ENCODE assay signal across 8 mouse cellular contexts in genomic region chr17:8285056-8285455, GRCm38 (mm10). TPM values are rescaled to one million over a fixed set of nuclear protein-coding genes. Genes with fewer than 3 reads are reported as not detected.
DNase-seq lines count a peak whose midpoint lies in the region; ATAC-seq lines count a peak whose summit lies in the region.

No protein-coding gene starts in this region.

- 38% methylated on average over 8 of the region's 8 CpGs for WGBS in heart, embryonic 15.5 days
- WGBS in hindbrain, embryonic 13.5 days = 35% methylated on average over 8 of the region's 8 CpGs
- 44% methylated on average over 8 of the region's 8 CpGs for WGBS in midbrain, embryonic 12.5 days

- no peak for DNase-seq in heart, adult 8-10 months (ENCODE audit: low spot score)
- DNase-seq in NIH3T3 (ENCODE audit: low read depth) = peak; percentile 51
- DNase-seq in spleen, adult 18-20 months = no peak
- DNase-seq in gastrocnemius, postnatal 10 days = no peak

- peaks cover 15% of the 10 kb centered on the region for H3K4me1 ChIP-seq in heart, embryonic 15.5 days (replicated peaks)
- peaks cover 32% of the 10 kb centered on the region for H3K4me1 ChIP-seq in hindbrain, embryonic 13.5 days (replicated peaks)
- H3K4me1 ChIP-seq in midbrain, embryonic 12.5 days = peaks cover 15% of the 10 kb centered on the region

- H3K4me3 ChIP-seq in heart, embryonic 15.5 days = peak overlapping the region; percentile 96
- peak overlapping the region; percentile 79 for H3K4me3 ChIP-seq in hindbrain, embryonic 13.5 days
- H3K4me3 ChIP-seq in midbrain, embryonic 12.5 days = peak overlapping the region; percentile 70

- peaks cover 5% of the 10 kb centered on the region; the same call in 1 of the 2 replicates for H3K36me3 ChIP-seq in heart, embryonic 15.5 days
- H3K36me3 ChIP-seq in hindbrain, embryonic 13.5 days = peaks cover 12% of the 10 kb centered on the region
- no peaks in the 10 kb centered on the region for H3K36me3 ChIP-seq in midbrain, embryonic 12.5 days

- H3K27me3 ChIP-seq in heart, embryonic 15.5 days = no peaks in the 10 kb centered on the region
- H3K27me3 ChIP-seq in hindbrain, embryonic 13.5 days = no peaks in the 10 kb centered on the region
- H3K27me3 ChIP-seq in midbrain, embryonic 12.5 days = no peaks in the 10 kb centered on the region; the same call in 1 of the 2 replicates

- H3K27ac ChIP-seq in heart, embryonic 15.5 days = no peak overlapping the region
- H3K27ac ChIP-seq in hindbrain, embryonic 13.5 days = no peak overlapping the region
- no peak overlapping the region for H3K27ac ChIP-seq in midbrain, embryonic 12.5 days (replicated peaks)

- no peaks in the 10 kb centered on the region for H3K9me3 ChIP-seq in heart, embryonic 15.5 days (replicated peaks)
- no peaks in the 10 kb centered on the region for H3K9me3 ChIP-seq in hindbrain, embryonic 13.5 days
- H3K9me3 ChIP-seq in midbrain, embryonic 12.5 days = no peaks in the 10 kb centered on the region

- ATAC-seq in heart, embryonic 15.5 days (replicated peaks; ENCODE audit: insufficient number of reproducible peaks, insufficient read depth, low FRiP score, low read depth) = no peak
- ATAC-seq in hindbrain, embryonic 13.5 days (ENCODE audit: low FRiP score) = no peak
- ATAC-seq in midbrain, embryonic 12.5 days (ENCODE audit: low FRiP score, low read depth) = no peak
- no peak for ATAC-seq in CD4-positive, CD25-positive, alpha-beta regulatory T cell, adult 4 months

- peak overlapping the region; percentile 91 for H3K4me2 ChIP-seq in heart, embryonic 15.5 days
- peak overlapping the region; percentile 98 for H3K4me2 ChIP-seq in hindbrain, embryonic 13.5 days
- peak overlapping the region; percentile 100 for H3K4me2 ChIP-seq in midbrain, embryonic 12.5 days (replicated peaks)

- 0 out of 2 replicates have a peak overlapping the region, but pooled peaks have one; percentile 94 for H3K9ac ChIP-seq in heart, embryonic 15.5 days
- peak overlapping the region; percentile 89 for H3K9ac ChIP-seq in hindbrain, embryonic 13.5 days
- H3K9ac ChIP-seq in midbrain, embryonic 12.5 days (replicated peaks) = no peak overlapping the region

RNA-seq across cellular contexts. Expression of gene Mpc1, which starts 2.4 kb away (rescaled TPM):
- 244 and 297 TPM in 2 replicates for polyA plus RNA-seq in heart, embryonic 15.5 days (2015; fragmentation: Nextera tagmentation; extraction: Ambion mirVana)
- total RNA-seq in heart, adult 8-10 months (2022) = 100 to 1,000 TPM; 872 to 928 (median 908) TPM
- polyA plus RNA-seq in hindbrain, embryonic 13.5 days (2015; fragmentation: Nextera tagmentation; extraction: Ambion mirVana) = 241 and 254 TPM in 2 replicates
- 116 TPM in 2 replicates for polyA plus RNA-seq in midbrain, embryonic 12.5 days (2016; fragmentation: Nextera tagmentation; extraction: Ambion mirVana)
- polyA plus RNA-seq in CD4-positive, CD25-positive, alpha-beta regulatory T cell, adult 4 months (2017; shearing (Covaris generic)) = 100 to 1,000 TPM; 183 to 184 TPM
- 100 to 1,000 TPM; 206 to 242 TPM for total RNA-seq in gastrocnemius, postnatal 10 days (2021)

RNA-seq across cellular contexts. Expression of gene Sft2d1, which starts 25.8 kb away (rescaled TPM):
- polyA plus RNA-seq in heart, embryonic 15.5 days (2015; fragmentation: Nextera tagmentation; extraction: Ambion mirVana) = 58.6 and 64.0 TPM in 2 replicates
- total RNA-seq in heart, adult 8-10 months (2022) = 10 to 100 TPM; 14.4 to 18.8 (median 16.2) TPM
- polyA plus RNA-seq in hindbrain, embryonic 13.5 days (2015; fragmentation: Nextera tagmentation; extraction: Ambion mirVana) = 151 and 154 TPM in 2 replicates
- polyA plus RNA-seq in midbrain, embryonic 12.5 days (2016; fragmentation: Nextera tagmentation; extraction: Ambion mirVana) = 104 TPM in 2 replicates
- polyA plus RNA-seq in CD4-positive, CD25-positive, alpha-beta regulatory T cell, adult 4 months (2017; shearing (Covaris generic)) = 100 to 1,000 TPM; 129 to 135 TPM
- total RNA-seq in gastrocnemius, postnatal 10 days (2021) = 10 to 100 TPM; 16.0 to 21.0 TPM

RNA-seq across cellular contexts. Expression of gene Ccr6, which starts 49.2 kb away (rescaled TPM):
- polyA plus RNA-seq in heart, embryonic 15.5 days (2015; fragmentation: Nextera tagmentation; extraction: Ambion mirVana) = 0.21 and 0.41 TPM in 2 replicates
- under 1 TPM in 1 of 4 experiments, not detected in 3; 0.22 TPM for total RNA-seq in heart, adult 8-10 months (2022)
- polyA plus RNA-seq in hindbrain, embryonic 13.5 days (2015; fragmentation: Nextera tagmentation; extraction: Ambion mirVana) = not detected in 2 replicates
- not detected in 2 replicates for polyA plus RNA-seq in midbrain, embryonic 12.5 days (2016; fragmentation: Nextera tagmentation; extraction: Ambion mirVana)
- 100 to 1,000 TPM in 1 of 2 experiments, 10 to 100 TPM in 1; 90.4 to 125 TPM for polyA plus RNA-seq in CD4-positive, CD25-positive, alpha-beta regulatory T cell, adult 4 months (2017; shearing (Covaris generic))
- not detected for total RNA-seq in gastrocnemius, postnatal 10 days (2021)

RNA-seq across cellular contexts. Expression of gene Prr18, which starts 52.2 kb away (rescaled TPM):
- 0.13 and 0.47 TPM in 2 replicates for polyA plus RNA-seq in heart, embryonic 15.5 days (2015; fragmentation: Nextera tagmentation; extraction: Ambion mirVana)
- total RNA-seq in heart, adult 8-10 months (2022) = under 1 TPM in 2 of 4 experiments, not detected in 2; 0.06 to 0.17 TPM
- 9.6 TPM in 2 replicates for polyA plus RNA-seq in hindbrain, embryonic 13.5 days (2015; fragmentation: Nextera tagmentation; extraction: Ambion mirVana)
- 3.9 and 4.1 TPM in 2 replicates for polyA plus RNA-seq in midbrain, embryonic 12.5 days (2016; fragmentation: Nextera tagmentation; extraction: Ambion mirVana)
- not detected for polyA plus RNA-seq in CD4-positive, CD25-positive, alpha-beta regulatory T cell, adult 4 months (2017; shearing (Covaris generic))
- total RNA-seq in gastrocnemius, postnatal 10 days (2021) = under 1 TPM in 1 of 2 experiments, not detected in 1; 0.27 TPM

Comparison
In these comparisons a context has a peak if more than half of its experiments do, and no peak if none do; other contexts are left out.
1. RNA of gene Ccr6, which starts 49.2 kb away (polyA plus RNA-seq): 90.4 to 125 TPM in CD4-positive, CD25-positive, alpha-beta regulatory T cell, adult 4 months; 0.21 to 0.41 TPM in heart, embryonic 15.5 days, not detected in hindbrain, embryonic 13.5 days and not detected in midbrain, embryonic 12.5 days; every median in the first group is over 10 times any median in the second.
2. Peak in every context shown above with its lines, with median percentiles within 50 percentile points of each other: H3K4me2 ChIP-seq and H3K4me3 ChIP-seq.